Mouse (Mus musculus) kidney, adult 18-20 months (tissue): ENCODE measurements at regions not wholly inside any gene's neighbourhood (a gene's known extent, or its start where the extent isn't known, plus 50 kb on each side); places are given as distances from the start of the nearest gene placed in this dataset.

Experiments used
- DNase-seq: peaks from one replicate; pipeline ENCODE4 v3.0.0; 2021

DNA sequence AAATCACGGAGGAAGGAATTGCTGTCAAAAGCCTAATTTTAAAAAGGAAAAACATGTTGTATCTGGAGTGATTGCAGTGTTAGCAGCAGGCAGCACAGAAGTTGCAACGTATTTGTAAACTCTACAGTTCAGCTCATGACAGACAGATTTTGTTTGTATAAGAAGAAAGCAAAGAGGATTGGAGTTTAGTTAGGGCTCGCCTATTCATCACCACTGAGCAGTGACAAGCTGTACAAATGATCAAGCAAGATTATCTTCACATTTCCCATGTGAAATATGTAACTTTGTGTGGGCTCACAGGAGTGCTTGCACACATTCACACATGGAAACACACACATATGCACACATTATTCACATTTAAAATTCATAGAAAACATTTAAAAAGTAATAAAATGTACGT, 57.5 kb upstream of the Cenpw start:
- DNase-seq: no peak
